Mouse (Mus musculus): Measurements from ENCODE around the gene St7. TPM values are rescaled to one million over a fixed set of nuclear protein-coding genes. Genes with fewer than 3 reads are reported as not detected.

St7 gene
- polyA plus RNA-seq, 2 experiments = 29.7 to 33.0 TPM

GRCm38 (mm10) chr6:17778648-17779202 is 86.0 kb downstream of the St7 start:
- Histone ChIP-seq H3K27ac (replicated peaks; ENCODE audit: low read depth, low read length) (no peak overlapping the region), H3K9me3 (ENCODE audit: control insufficient read depth, low read length) (no peaks in the 10 kb centered on the region), H3K9ac (ENCODE audit: low read depth, low read length, severe bottlenecking) (no peak overlapping the region), H3K4me2 (replicated peaks; ENCODE audit: low read depth, low read length, severe bottlenecking) (no peak overlapping the region), H3K4me3 (replicated peaks; ENCODE audit: low read length) (no peak overlapping the region), H3K27me3 (ENCODE audit: control insufficient read depth, insufficient read depth, low read length) (no peaks in the 10 kb centered on the region), H3K36me3 (ENCODE audit: control insufficient read depth, insufficient read depth, low read length) (no peaks in the 10 kb centered on the region), H3K4me1 (ENCODE audit: control insufficient read depth, insufficient read depth, low read length) (no peaks in the 10 kb centered on the region)
- DNase-seq (ENCODE audit: low spot score) = no peak
- WGBS = 92% methylated on average over 3 of the region's 3 CpGs
- TF ChIP-seq POLR2A (IDR thresholded peaks at IDR 0.05; ENCODE audit: borderline replicate concordance, extremely low read depth, insufficient read depth, insufficient read length) = no peak
- ATAC-seq (ENCODE audit: low FRiP score, low read depth) = no peak

GRCm38 (mm10) chr6:17783511-17783910 is 90.8 kb downstream of the St7 start:
- H3K36me3 ChIP-seq (ENCODE audit: control insufficient read depth, insufficient read depth, low read length) = no peaks in the 10 kb centered on the region
- no peak for TF ChIP-seq POLR2A (IDR thresholded peaks at IDR 0.05; ENCODE audit: borderline replicate concordance, extremely low read depth, insufficient read depth, insufficient read length)
- no peak overlapping the region for H3K9ac ChIP-seq (ENCODE audit: low read depth, low read length, severe bottlenecking)
- no peak overlapping the region for H3K27ac ChIP-seq (replicated peaks; ENCODE audit: low read depth, low read length)
- H3K4me3 ChIP-seq (replicated peaks; ENCODE audit: low read length) = no peak overlapping the region
- ATAC-seq (ENCODE audit: low FRiP score, low read depth) (no peak), DNase-seq (ENCODE audit: low spot score) (no peak)
- peaks cover 3% of the 10 kb centered on the region; the same call in 1 of the 2 replicates for H3K4me1 ChIP-seq (ENCODE audit: control insufficient read depth, insufficient read depth, low read length)
- no peak overlapping the region for H3K4me2 ChIP-seq (replicated peaks; ENCODE audit: low read depth, low read length, severe bottlenecking)
- 74% methylated on average over 1 of the region's 1 CpGs for WGBS
- 0 out of 2 replicates have a peak, but pooled peaks cover 3% of the 10 kb centered on the region for H3K9me3 ChIP-seq (ENCODE audit: control insufficient read depth, low read length)
- no peaks in the 10 kb centered on the region for H3K27me3 ChIP-seq (ENCODE audit: control insufficient read depth, insufficient read depth, low read length)

GRCm38 (mm10) chr6:17784523-17784922 is 91.8 kb downstream of the St7 start:
- no peaks in the 10 kb centered on the region for H3K36me3 ChIP-seq (ENCODE audit: control insufficient read depth, insufficient read depth, low read length)
- 90% methylated on average over 5 of the region's 5 CpGs for WGBS
- DNase-seq (ENCODE audit: low spot score) (no peak), ATAC-seq (ENCODE audit: low FRiP score, low read depth) (no peak)
- TF ChIP-seq POLR2A (IDR thresholded peaks at IDR 0.05; ENCODE audit: borderline replicate concordance, extremely low read depth, insufficient read depth, insufficient read length) = no peak
- 0 out of 2 replicates have a peak, but pooled peaks cover 3% of the 10 kb centered on the region for H3K9me3 ChIP-seq (ENCODE audit: control insufficient read depth, low read length)
- H3K9ac ChIP-seq (ENCODE audit: low read depth, low read length, severe bottlenecking) = no peak overlapping the region
- H3K27ac ChIP-seq (replicated peaks; ENCODE audit: low read depth, low read length) = no peak overlapping the region
- H3K4me1 ChIP-seq (ENCODE audit: control insufficient read depth, insufficient read depth, low read length) = peaks cover 3% of the 10 kb centered on the region; the same call in 1 of the 2 replicates
- no peak overlapping the region for H3K4me2 ChIP-seq (replicated peaks; ENCODE audit: low read depth, low read length, severe bottlenecking)
- no peaks in the 10 kb centered on the region for H3K27me3 ChIP-seq (ENCODE audit: control insufficient read depth, insufficient read depth, low read length)
- H3K4me3 ChIP-seq (replicated peaks; ENCODE audit: low read length) = no peak overlapping the region

GRCm38 (mm10) chr6:17785248-17785647 is 92.5 kb downstream of the St7 start:
- Histone ChIP-seq H3K9ac (ENCODE audit: low read depth, low read length, severe bottlenecking) (no peak overlapping the region), H3K36me3 (ENCODE audit: control insufficient read depth, insufficient read depth, low read length) (no peaks in the 10 kb centered on the region), H3K27me3 (ENCODE audit: control insufficient read depth, insufficient read depth, low read length) (no peaks in the 10 kb centered on the region), H3K9me3 (ENCODE audit: control insufficient read depth, low read length) (0 out of 2 replicates have a peak, but pooled peaks cover 3% of the 10 kb centered on the region), H3K4me2 (replicated peaks; ENCODE audit: low read depth, low read length, severe bottlenecking) (no peak overlapping the region), H3K4me1 (ENCODE audit: control insufficient read depth, insufficient read depth, low read length) (peaks cover 3% of the 10 kb centered on the region; the same call in 1 of the 2 replicates), H3K27ac (replicated peaks; ENCODE audit: low read depth, low read length) (no peak overlapping the region), H3K4me3 (replicated peaks; ENCODE audit: low read length) (no peak overlapping the region)
- no peak for ATAC-seq (ENCODE audit: low FRiP score, low read depth)
- DNase-seq (ENCODE audit: low spot score) = peak; percentile 15
- TF ChIP-seq POLR2A (IDR thresholded peaks at IDR 0.05; ENCODE audit: borderline replicate concordance, extremely low read depth, insufficient read depth, insufficient read length) = no peak
- 23% methylated on average over 2 of the region's 2 CpGs for WGBS

- no peak overlapping the region for H3K4me3 ChIP-seq (replicated peaks; ENCODE audit: low read length)
Measured at GRCm38 (mm10) chr6:17787810-17788209, 95.1 kb downstream of the St7 start.

More at GRCm38 (mm10) chr6:17787810-17788209, 95.1 kb downstream of the St7 start:
- H3K36me3 ChIP-seq (ENCODE audit: control insufficient read depth, insufficient read depth, low read length) = no peaks in the 10 kb centered on the region
- H3K4me1 ChIP-seq (ENCODE audit: control insufficient read depth, insufficient read depth, low read length) = peaks cover 3% of the 10 kb centered on the region; the same call in 1 of the 2 replicates
- no peak for ATAC-seq (ENCODE audit: low FRiP score, low read depth)
- H3K27me3 ChIP-seq (ENCODE audit: control insufficient read depth, insufficient read depth, low read length) = no peaks in the 10 kb centered on the region
- 0 out of 2 replicates have a peak, but pooled peaks cover 3% of the 10 kb centered on the region for H3K9me3 ChIP-seq (ENCODE audit: control insufficient read depth, low read length)
- no peak for DNase-seq (ENCODE audit: low spot score)
- no peak overlapping the region for H3K4me2 ChIP-seq (replicated peaks; ENCODE audit: low read depth, low read length, severe bottlenecking)
- no peak overlapping the region for H3K9ac ChIP-seq (ENCODE audit: low read depth, low read length, severe bottlenecking)
- H3K27ac ChIP-seq (replicated peaks; ENCODE audit: low read depth, low read length) = no peak overlapping the region
- 97% methylated on average over 1 of the region's 1 CpGs for WGBS
- TF ChIP-seq POLR2A (IDR thresholded peaks at IDR 0.05; ENCODE audit: borderline replicate concordance, extremely low read depth, insufficient read depth, insufficient read length) = no peak

Measured in limb, embryonic 14.5 days (tissue).